Mouse (Mus musculus) frontal cortex, postnatal 36 days (tissue): ENCODE data around the gene Ankrd28.

Experiments used
- DNase-seq, 2 experiments: peaks; one replicate each; pipeline ENCODE4 v3.0.0; 2022; ENCODE audit warnings: low spot score in 2 of 2

Gene Ankrd28

DNA sequence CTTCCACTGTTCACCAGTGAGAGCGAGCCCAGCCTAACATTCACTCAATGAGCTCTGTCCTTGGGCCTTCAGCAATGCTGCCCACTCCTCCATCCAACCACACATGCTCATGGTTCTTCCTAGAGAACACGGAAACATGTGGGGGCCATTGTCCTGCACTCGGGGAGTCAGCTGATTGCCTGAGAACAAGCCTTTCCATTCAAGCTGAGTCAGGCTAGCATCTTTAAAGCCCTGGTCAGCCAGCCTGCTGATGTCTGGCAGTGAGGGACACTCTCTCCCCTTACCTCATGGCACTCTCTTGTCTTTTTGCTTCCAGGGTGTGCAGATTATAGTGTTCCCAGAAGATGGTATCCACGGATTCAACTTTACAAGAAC, 164.9 kb downstream of the Ankrd28 start:
- no peak for DNase-seq

- no peak for DNase-seq
Observed at GRCm38 (mm10) chr14:31664903-31665565, 165.4 kb downstream of the Ankrd28 start.

GRCm38 (mm10) chr14:31664100-31664902, 166.2 kb downstream of the Ankrd28 start:
- no peak for DNase-seq

DNA sequence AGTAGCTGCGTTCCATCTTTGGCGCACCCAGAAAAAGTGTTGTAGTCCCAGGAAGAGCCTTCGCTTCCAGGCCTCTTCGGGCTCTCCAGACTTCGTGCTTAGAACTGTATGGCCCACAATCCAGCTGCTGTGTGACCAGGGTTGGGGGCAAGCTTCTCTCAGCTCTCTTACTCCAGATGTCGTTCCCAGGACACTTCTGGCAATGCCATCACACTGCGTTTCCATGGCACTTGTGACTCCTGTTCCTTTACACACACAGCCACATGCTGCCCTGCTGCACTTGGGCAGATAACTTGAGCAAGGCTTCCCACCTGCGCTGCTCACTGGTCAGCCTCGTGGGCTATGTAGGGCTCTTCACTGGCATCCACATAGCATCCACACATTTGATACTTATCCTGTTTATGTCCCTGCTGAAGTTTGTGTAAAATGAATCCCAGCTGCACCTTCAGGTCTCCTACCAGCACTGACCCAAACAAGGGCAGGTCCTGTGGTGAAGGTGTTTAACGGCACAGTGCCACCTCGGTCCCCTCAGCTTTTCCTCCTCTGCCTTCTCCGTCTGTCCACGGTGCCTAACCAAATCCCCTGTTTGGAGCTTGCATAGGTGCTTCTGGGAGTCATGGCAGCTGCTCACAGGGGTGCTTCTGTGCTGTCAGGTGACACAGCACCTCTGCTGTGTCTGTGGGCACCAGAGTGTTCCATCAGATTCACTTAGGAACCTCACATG, 166.9 kb downstream of the Ankrd28 start:
- DNase-seq: no peak

- DNase-seq: no peak
Observed at GRCm38 (mm10) chr14:31662555-31663211, 167.8 kb downstream of the Ankrd28 start.

DNA sequence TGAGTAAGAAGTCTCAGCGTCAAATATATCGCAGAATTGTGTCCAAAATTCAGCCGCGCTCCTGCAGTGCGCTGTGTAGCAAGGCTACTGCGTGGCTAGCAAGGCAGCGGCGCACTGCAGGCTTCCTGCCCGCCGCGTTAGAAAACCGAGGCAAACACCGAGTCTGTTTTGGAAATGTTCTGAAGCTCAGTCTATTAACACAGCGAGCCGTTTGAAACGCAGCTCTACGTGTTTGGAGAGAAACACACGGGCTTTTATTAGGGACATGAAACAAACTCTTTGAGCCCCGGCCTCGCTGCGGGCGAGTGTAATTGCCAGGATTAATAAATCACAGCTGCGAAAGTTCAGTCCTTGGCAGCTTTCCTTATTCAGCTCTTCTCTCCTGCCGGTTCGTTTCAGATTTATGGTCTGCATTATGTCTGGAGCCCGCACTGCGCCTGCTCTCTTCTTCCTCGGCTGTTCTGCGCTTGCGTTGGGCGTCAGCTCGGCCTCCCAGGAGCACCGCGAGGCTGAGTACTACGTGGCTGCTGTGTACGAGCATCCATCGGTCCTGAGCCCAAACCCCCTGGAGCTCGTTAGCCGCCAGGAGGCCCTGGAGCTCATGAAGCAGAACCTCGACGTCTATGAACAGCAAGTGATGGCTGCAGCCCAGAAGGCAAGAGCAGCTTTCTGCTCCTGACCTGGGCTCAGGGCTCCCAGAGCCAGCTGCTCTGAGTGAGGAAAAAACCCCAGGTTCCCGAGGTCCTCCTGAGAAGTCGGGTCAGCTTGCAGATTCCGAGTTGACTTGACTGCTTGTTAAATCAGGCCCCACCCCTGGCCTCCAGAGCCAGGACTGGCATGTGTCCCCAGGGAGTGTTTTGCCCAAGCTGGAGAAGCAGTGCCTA, 168.5 kb downstream of the Ankrd28 start:
- peak; percentile 90 to 93 for DNase-seq

GRCm38 (mm10) chr14:31660312-31661093, 169.9 kb downstream of the Ankrd28 start:
- DNase-seq: no peak

- DNase-seq: no peak
Observed at GRCm38 (mm10) chr14:31659501-31660181, 170.8 kb downstream of the Ankrd28 start.

GRCm38 (mm10) chr14:31658126-31658680, 172.2 kb downstream of the Ankrd28 start:
- DNase-seq: no peak

- DNase-seq: peak; percentile 73 to 83
Observed at GRCm38 (mm10) chr14:31656857-31657645, 173.4 kb downstream of the Ankrd28 start.

DNA sequence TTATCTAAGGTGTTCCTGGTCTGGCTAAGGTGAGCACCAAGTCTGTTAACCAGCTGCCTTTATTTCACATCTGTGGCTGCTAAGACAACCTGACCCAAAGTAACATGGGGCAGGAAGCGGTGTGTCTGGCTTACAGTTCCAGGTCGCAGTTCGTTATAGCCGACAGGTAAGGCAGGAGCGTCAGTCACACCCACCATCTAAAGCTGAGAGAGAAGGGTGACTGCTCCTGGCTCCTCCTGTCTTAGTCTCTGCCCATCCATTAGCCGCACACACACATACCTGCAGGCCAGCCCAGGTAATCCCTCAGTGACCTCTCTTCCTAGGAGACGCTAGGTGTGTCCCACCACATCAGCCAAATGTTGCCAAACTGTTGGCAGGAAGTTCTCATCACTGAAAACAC, 174.1 kb downstream of the Ankrd28 start:
- DNase-seq: no peak

- DNase-seq: no peak
Observed at GRCm38 (mm10) chr14:31655406-31655805, 175.0 kb downstream of the Ankrd28 start.

DNA sequence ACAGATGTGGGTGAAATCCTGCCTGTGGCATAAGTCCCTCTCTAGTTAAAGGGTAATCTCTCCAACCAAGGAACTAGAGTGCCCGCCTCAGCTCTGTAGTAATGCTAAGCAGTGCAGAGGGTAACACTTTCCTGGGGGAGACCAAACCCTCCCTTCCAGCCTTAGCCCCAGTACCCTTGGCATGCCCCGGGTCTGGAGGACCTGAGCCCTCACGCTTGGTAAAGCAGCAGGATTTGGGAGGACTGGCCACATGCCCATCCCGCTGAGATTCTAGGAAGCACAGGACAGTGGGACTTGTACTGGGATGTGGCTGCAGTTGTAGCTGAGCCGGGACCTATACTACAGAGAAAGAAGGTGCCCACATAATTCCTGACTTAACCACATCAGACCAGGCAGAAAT, 175.6 kb downstream of the Ankrd28 start:
- no peak for DNase-seq

GRCm38 (mm10) chr14:31653101-31653875, 177.2 kb downstream of the Ankrd28 start:
- DNase-seq: no peak

GRCm38 (mm10) chr14:31652624-31653023, 177.8 kb downstream of the Ankrd28 start:
- DNase-seq: no peak

DNA sequence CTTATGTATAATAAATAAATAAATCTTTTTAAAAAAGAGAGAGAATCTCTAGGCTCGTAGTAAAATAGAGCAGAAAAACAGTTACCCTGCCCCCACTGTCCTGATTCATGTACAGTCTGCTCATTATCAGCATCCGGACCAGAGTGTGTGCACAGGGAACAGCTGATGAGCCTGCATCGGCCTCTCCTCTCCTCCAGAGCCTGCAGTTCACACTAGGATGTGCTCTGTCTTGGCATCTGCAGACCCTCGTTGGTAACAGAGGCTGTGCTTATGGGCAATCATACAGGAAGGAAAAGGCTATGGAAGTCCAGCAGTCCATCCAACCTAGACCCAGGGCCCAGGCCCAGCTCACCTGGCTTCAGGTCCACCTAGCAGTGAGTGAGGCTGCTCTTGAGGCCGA, 178.3 kb downstream of the Ankrd28 start:
- DNase-seq: no peak

- DNase-seq: no peak
Observed at GRCm38 (mm10) chr14:31651206-31651605, 179.2 kb downstream of the Ankrd28 start.

DNA sequence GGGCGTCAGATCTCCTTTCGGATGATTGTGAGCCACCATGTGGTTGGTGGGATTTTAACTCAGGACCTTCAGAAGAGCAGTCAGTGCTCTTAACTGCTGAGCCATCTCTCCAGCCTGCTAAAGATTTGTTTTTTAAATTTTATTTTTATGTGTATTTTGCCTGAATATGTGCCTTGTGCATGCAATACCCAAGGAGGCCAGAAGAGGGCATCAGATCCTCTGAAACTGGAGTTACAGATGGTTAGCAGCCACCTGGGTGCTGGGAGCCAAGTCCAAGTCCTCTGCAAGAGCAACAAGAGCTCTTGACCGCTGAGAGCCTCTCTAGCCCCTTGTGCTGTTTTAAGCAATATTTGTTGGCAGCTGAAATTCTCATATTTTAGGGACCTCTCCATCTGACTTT, 180.1 kb downstream of the Ankrd28 start:
- DNase-seq: no peak
